Mouse (Mus musculus): Measurements from ENCODE around the gene Gsg1. TPM values are rescaled to one million over a fixed set of nuclear protein-coding genes. Genes with fewer than 3 reads are reported as not detected.

The Gsg1 gene
- polyA plus RNA-seq, 1 experiment, result 1.4 TPM

GRCm38 (mm10) chr6:135192993-135193392, 61.2 kb downstream of the Gsg1 start:
- Histone ChIP-seq H3K4me1 (ENCODE audit: control insufficient read depth, insufficient read depth, insufficient read length, low read length) (peaks cover 3% of the 10 kb centered on the region), H3K27me3 (ENCODE audit: control insufficient read depth, insufficient read depth, low read length) (no peaks in the 10 kb centered on the region), H3K4me3 (ENCODE audit: low read depth, low read length) (no peak overlapping the region), H3K27ac (ENCODE audit: insufficient read depth, low read depth, low read length) (no peak overlapping the region), H3K36me3 (ENCODE audit: control insufficient read depth, insufficient read depth, low read length) (no peaks in the 10 kb centered on the region)
- 85% methylated on average over 8 of the region's 8 CpGs for WGBS
- TF ChIP-seq CTCF (IDR thresholded peaks at IDR 0.05; ENCODE audit: extremely low read depth, insufficient read length, insufficient replicate concordance, low read depth, low read length), result no peak
- TF ChIP-seq POLR2A (IDR thresholded peaks at IDR 0.05; ENCODE audit: low read depth, low read length), result no peak

GRCm38 (mm10) chr6:135191906-135192305, 62.2 kb downstream of the Gsg1 start:
- WGBS, result 82% methylated on average over 1 of the region's 1 CpGs
- H3K27me3 ChIP-seq (ENCODE audit: control insufficient read depth, insufficient read depth, low read length), result no peaks in the 10 kb centered on the region
- H3K36me3 ChIP-seq (ENCODE audit: control insufficient read depth, insufficient read depth, low read length), result no peaks in the 10 kb centered on the region
- TF ChIP-seq CTCF (IDR thresholded peaks at IDR 0.05; ENCODE audit: extremely low read depth, insufficient read length, insufficient replicate concordance, low read depth, low read length) (no peak), POLR2A (IDR thresholded peaks at IDR 0.05; ENCODE audit: low read depth, low read length) (no peak)
- no peak overlapping the region for H3K4me3 ChIP-seq (ENCODE audit: low read depth, low read length)
- no peaks in the 10 kb centered on the region for H3K4me1 ChIP-seq (ENCODE audit: control insufficient read depth, insufficient read depth, insufficient read length, low read length)
- no peak overlapping the region for H3K27ac ChIP-seq (ENCODE audit: insufficient read depth, low read depth, low read length)

- Histone ChIP-seq H3K4me1 (ENCODE audit: control insufficient read depth, insufficient read depth, insufficient read length, low read length) (no peaks in the 10 kb centered on the region), H3K27me3 (ENCODE audit: control insufficient read depth, insufficient read depth, low read length) (no peaks in the 10 kb centered on the region), H3K27ac (ENCODE audit: insufficient read depth, low read depth, low read length) (no peak overlapping the region), H3K4me3 (ENCODE audit: low read depth, low read length) (no peak overlapping the region), H3K36me3 (ENCODE audit: control insufficient read depth, insufficient read depth, low read length) (no peaks in the 10 kb centered on the region)
- WGBS, result 79% methylated on average over 6 of the region's 6 CpGs
- TF ChIP-seq CTCF (IDR thresholded peaks at IDR 0.05; ENCODE audit: extremely low read depth, insufficient read length, insufficient replicate concordance, low read depth, low read length) (no peak), POLR2A (IDR thresholded peaks at IDR 0.05; ENCODE audit: low read depth, low read length) (no peak)
These were observed 64.0 kb downstream of the Gsg1 start for GRCm38 (mm10) chr6:135190122-135190521.

- Histone ChIP-seq H3K27me3 (ENCODE audit: control insufficient read depth, insufficient read depth, low read length) (no peaks in the 10 kb centered on the region), H3K27ac (ENCODE audit: insufficient read depth, low read depth, low read length) (no peak overlapping the region), H3K4me3 (ENCODE audit: low read depth, low read length) (no peak overlapping the region), H3K4me1 (ENCODE audit: control insufficient read depth, insufficient read depth, insufficient read length, low read length) (no peaks in the 10 kb centered on the region), H3K36me3 (ENCODE audit: control insufficient read depth, insufficient read depth, low read length) (no peaks in the 10 kb centered on the region)
- WGBS, result 57% methylated on average over 4 of the region's 4 CpGs
- TF ChIP-seq POLR2A (IDR thresholded peaks at IDR 0.05; ENCODE audit: low read depth, low read length) (no peak), CTCF (IDR thresholded peaks at IDR 0.05; ENCODE audit: extremely low read depth, insufficient read length, insufficient replicate concordance, low read depth, low read length) (no peak)
These were observed 65.5 kb downstream of the Gsg1 start for GRCm38 (mm10) chr6:135188629-135189028.

Other genes starting within 250 kb of the Gsg1 start
- gene Ddx47, start 242.7 kb downstream of the Gsg1 start, polyA plus RNA-seq (2012; rRNA removed), result 9.5 and 20.2 TPM in 2 replicates
- 17.4 and 73.7 TPM in 2 replicates for gene Gprc5a, start 188.7 kb downstream of the Gsg1 start, polyA plus RNA-seq (2012; rRNA removed)
- not detected in 2 replicates for gene Gprc5d, start 136.1 kb downstream of the Gsg1 start, polyA plus RNA-seq (2012; rRNA removed)
- 6.9 and 22.5 TPM in 2 replicates for gene Fam234b, start 56.4 kb downstream of the Gsg1 start, polyA plus RNA-seq (2012; rRNA removed)
- 4.9 and 7.4 TPM in 2 replicates for gene Hebp1, start 56.3 kb downstream of the Gsg1 start, polyA plus RNA-seq (2012; rRNA removed)
- not detected in 2 replicates for gene Pbp2, start 56.1 kb upstream of the Gsg1 start, polyA plus RNA-seq (2012; rRNA removed)
- 131 and 234 TPM in 2 replicates for gene Emp1, start 108.2 kb upstream of the Gsg1 start, polyA plus RNA-seq (2012; rRNA removed)